Mouse (Mus musculus) 3134 (cell line): ENCODE data around the gene Tmem92.

Source experiments
- DNase-seq: peaks from one replicate; pipeline ENCODE4 v3.0.0-alpha.2; 2011; ENCODE audit warnings: low spot score; ENCODE audit not compliant: insufficient read length; ENCODE audit errors: extremely low read depth

The Tmem92 gene

GRCm38 (mm10) chr11:94729565-94729964 lies 52.9 kb downstream of the Tmem92 start:
- no peak for DNase-seq

- DNase-seq, result no peak
Observed at GRCm38 (mm10) chr11:94728545-94728944, 54.0 kb downstream of the Tmem92 start.

- no peak for DNase-seq
Observed at GRCm38 (mm10) chr11:94727306-94727705, 55.2 kb downstream of the Tmem92 start.
